Mouse (Mus musculus) embryonic facial prominence, embryonic 11.5 days (tissue): ENCODE measurements around the gene Asb11. TPM values are rescaled to one million over a fixed set of nuclear protein-coding genes. Genes with fewer than 3 reads are reported as not detected.

Source experiments
- ATAC-seq: fragments of 200-750 bp; cut with Nextera tagmentation; replicated peaks from 2 replicates; pipeline ENCODE4 v1.8.0; 2017; ENCODE audit warnings: low read depth; ENCODE audit not compliant: insufficient number of reproducible peaks, low FRiP score, low TSS enrichment
- DNase-seq: peaks from one replicate; pipeline ENCODE4 v3.0.0-alpha.2; 2015; ENCODE audit warnings: low spot score
- H3K27ac ChIP-seq: fragments of 300-500 bp; sonication (generic); replicated peaks from 2 replicates; pipeline ENCODE4 v1.5.1; 2014; ENCODE audit warnings: mild to moderate bottlenecking, low read depth, low read length, control low read depth
- H3K27me3 ChIP-seq: fragments of 300-500 bp; sonication (generic); 2 replicates; pipeline ENCODE4 v1.6.1; 2014; ENCODE audit warnings: mild to moderate bottlenecking, low read length, moderate library complexity, mixed read lengths; ENCODE audit not compliant: control insufficient read depth, insufficient read depth
- H3K36me3 ChIP-seq: fragments of 300-500 bp; sonication (generic); replicated peaks from 2 replicates; pipeline ENCODE4 v1.6.1; 2014; ENCODE audit warnings: low read depth, mild to moderate bottlenecking, low read length, moderate library complexity, mixed read lengths; ENCODE audit not compliant: control insufficient read depth, insufficient read depth
- H3K4me1 ChIP-seq: fragments of 300-500 bp; sonication (generic); 2 replicates; pipeline ENCODE4 v1.6.1; 2014; ENCODE audit warnings: low read length, mixed read lengths; ENCODE audit not compliant: control insufficient read depth, insufficient read depth
- H3K4me2 ChIP-seq: fragments of 300-500 bp; sonication (generic); 2 replicates; pipeline ENCODE4 v1.6.1; 2014; ENCODE audit warnings: low read depth, mild to moderate bottlenecking, control low read depth, low read length, moderate library complexity
- H3K4me3 ChIP-seq: fragments of 300-500 bp; sonication (generic); 2 replicates; pipeline ENCODE4 v1.5.1; 2014; ENCODE audit warnings: low read depth, low read length, control low read depth
- H3K9ac ChIP-seq: fragments of 300-500 bp; sonication (generic); replicated peaks from 2 replicates; pipeline ENCODE4 v1.6.1; 2014; ENCODE audit warnings: mild to moderate bottlenecking, control low read depth, low read length
- H3K9me3 ChIP-seq: fragments of 300-500 bp; sonication (generic); replicated peaks from 2 replicates; pipeline ENCODE4 v1.6.1; 2016; ENCODE audit warnings: mild to moderate bottlenecking, low read length, inconsistent platforms, mixed read lengths; ENCODE audit not compliant: control insufficient read depth
- WGBS: fragments of 180-500 bp; shearing (Covaris S2); extraction: QIAGEN DNeasy Blood & Tissue Kit; methylation state at CpG from one replicate; pipeline ENCODE4 v1.1.7; 2014; 5-methylcytosine and 5-hydroxymethylcytosine counted together
- polyA plus RNA-seq: library from polyadenylated mRNA; unstranded; fragments of >200 nt; fragmentation: Nextera tagmentation; extraction: Ambion mirVana; gene quantifications from 2 replicates; pipeline ENCODE4 v1.2.1, GENCODE M21; 2014

Gene Asb11
- polyA plus RNA-seq, result not detected in 2 replicates

DNA sequence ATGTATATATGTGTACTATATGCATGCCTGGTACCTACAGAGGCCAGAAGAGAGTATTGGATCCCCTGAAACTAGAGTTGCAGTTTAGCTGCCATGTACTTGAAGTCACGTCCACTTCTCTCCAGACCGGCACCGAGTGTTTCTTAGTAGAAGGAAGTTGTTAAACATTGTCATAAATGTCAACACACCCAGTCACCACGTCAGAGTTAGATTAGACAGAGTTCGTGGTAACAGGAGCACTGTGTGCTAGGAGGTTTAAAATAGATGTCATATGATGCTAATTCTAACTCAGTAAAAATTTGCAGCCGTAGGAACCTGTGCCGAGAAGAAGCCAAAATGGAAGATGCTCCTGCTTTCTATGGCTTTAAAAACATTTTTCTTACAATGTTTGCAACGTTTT lies at the start of gene Asb11:
Asb11 (plus strand) TSS at position 286 of the 400 bp plus-strand sequence.
- no peak within 1 kb of the TSS for H3K4me3 ChIP-seq
- DNase-seq, result no peak
- ATAC-seq, result no peak
- WGBS, result 76% methylated on average over 8 of the region's 8 CpGs
- H3K9ac ChIP-seq, result no peak within 1 kb of the TSS
- no peaks in the 10 kb centered on the region for H3K27me3 ChIP-seq
- H3K4me1 ChIP-seq, result no peaks in the 10 kb centered on the region
- H3K36me3 ChIP-seq, result no peaks in the 10 kb centered on the region
- no peak within 1 kb of the TSS for H3K4me2 ChIP-seq
- H3K9me3 ChIP-seq, result no peaks in the 10 kb centered on the region
- no peak within 1 kb of the TSS for H3K27ac ChIP-seq

DNA sequence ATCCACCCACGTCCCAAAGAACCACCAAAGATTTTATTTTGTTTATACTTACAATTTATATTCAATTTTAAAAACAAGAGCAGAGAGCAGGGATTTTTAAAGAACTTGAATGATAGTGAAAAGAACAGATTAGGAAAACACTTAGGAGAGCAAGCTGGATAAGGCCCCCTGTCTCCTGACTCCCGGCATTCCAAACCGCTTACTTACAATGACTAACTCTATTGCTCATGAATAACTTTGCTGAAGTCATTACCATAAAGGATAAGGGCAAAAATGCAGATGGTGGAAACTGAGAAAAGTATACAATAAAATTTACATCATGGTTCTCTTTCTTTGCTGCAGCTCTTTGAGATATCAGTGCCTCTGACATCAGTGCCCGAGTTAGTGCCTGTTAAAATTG lies 42.7 kb upstream of the Asb11 start:
- Histone ChIP-seq H3K27ac (no peak overlapping the region), H3K36me3 (no peaks in the 10 kb centered on the region), H3K9me3 (no peaks in the 10 kb centered on the region), H3K9ac (no peak overlapping the region), H3K27me3 (no peaks in the 10 kb centered on the region), H3K4me2 (no peak overlapping the region), H3K4me1 (no peaks in the 10 kb centered on the region), H3K4me3 (no peak overlapping the region)
- no peak for ATAC-seq
- no peak for DNase-seq
- WGBS, result 87% methylated on average over 4 of the region's 4 CpGs

DNA sequence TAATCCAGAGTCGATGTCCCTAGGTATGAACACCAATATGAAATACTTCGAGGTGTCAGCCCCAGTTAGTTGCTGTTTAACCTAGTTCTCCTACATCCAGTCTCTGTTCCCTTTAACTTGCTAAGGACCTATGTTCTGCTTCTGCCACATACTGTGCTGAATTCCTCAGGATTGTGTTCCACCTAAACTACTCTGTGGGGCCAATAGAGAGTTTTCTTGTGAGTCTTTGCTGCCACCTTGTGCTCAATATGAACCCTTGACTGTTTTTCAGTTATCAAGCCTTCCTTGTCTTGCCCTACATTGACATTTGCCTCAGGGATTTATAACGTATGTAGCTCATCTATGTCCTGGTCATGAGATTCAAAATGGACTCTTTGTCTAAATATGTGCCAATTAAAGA lies 38.3 kb upstream of the Asb11 start:
- Histone ChIP-seq H3K27ac (no peak overlapping the region), H3K4me2 (no peak overlapping the region), H3K4me3 (no peak overlapping the region), H3K9me3 (no peaks in the 10 kb centered on the region), H3K27me3 (no peaks in the 10 kb centered on the region), H3K4me1 (no peaks in the 10 kb centered on the region), H3K9ac (no peak overlapping the region), H3K36me3 (no peaks in the 10 kb centered on the region)
- 60% methylated on average over 3 of the region's 3 CpGs for WGBS
- peak; percentile 56 for DNase-seq
- no peak for ATAC-seq

DNA sequence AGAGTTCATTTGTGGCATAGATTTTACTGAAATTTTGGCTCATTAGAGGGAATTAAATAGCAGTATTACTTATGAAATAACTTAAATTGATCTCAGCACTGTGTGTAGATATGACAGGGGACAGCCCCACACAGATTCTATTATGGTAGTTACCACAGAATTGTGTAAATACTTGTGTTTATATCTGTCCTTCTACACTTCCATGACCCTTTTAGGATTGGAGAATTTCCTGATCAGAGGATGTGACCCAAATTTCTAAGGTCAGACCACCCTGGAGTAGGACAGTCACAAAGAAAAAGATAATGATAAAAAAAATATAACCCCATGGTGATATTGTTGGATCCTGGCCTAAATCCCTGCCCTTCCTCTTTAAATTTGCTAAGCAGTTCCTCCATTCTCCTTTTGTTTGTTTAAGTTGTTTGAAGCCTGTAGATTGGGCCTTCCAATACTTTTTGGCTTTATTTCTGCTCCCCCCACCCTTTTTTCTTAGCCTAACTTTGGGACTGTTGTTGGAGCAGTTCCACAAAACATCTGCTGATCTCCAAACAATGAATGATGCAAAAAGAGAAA lies 31.6 kb upstream of the Asb11 start:
- no peak for DNase-seq
- no peaks in the 10 kb centered on the region for H3K4me1 ChIP-seq
- H3K27ac ChIP-seq, result no peak overlapping the region
- no peak for ATAC-seq
- no peak overlapping the region for H3K9ac ChIP-seq
- H3K36me3 ChIP-seq, result no peaks in the 10 kb centered on the region
- no peaks in the 10 kb centered on the region for H3K9me3 ChIP-seq
- H3K27me3 ChIP-seq, result no peaks in the 10 kb centered on the region
- H3K4me2 ChIP-seq, result no peak overlapping the region
- H3K4me3 ChIP-seq, result no peak overlapping the region

DNA sequence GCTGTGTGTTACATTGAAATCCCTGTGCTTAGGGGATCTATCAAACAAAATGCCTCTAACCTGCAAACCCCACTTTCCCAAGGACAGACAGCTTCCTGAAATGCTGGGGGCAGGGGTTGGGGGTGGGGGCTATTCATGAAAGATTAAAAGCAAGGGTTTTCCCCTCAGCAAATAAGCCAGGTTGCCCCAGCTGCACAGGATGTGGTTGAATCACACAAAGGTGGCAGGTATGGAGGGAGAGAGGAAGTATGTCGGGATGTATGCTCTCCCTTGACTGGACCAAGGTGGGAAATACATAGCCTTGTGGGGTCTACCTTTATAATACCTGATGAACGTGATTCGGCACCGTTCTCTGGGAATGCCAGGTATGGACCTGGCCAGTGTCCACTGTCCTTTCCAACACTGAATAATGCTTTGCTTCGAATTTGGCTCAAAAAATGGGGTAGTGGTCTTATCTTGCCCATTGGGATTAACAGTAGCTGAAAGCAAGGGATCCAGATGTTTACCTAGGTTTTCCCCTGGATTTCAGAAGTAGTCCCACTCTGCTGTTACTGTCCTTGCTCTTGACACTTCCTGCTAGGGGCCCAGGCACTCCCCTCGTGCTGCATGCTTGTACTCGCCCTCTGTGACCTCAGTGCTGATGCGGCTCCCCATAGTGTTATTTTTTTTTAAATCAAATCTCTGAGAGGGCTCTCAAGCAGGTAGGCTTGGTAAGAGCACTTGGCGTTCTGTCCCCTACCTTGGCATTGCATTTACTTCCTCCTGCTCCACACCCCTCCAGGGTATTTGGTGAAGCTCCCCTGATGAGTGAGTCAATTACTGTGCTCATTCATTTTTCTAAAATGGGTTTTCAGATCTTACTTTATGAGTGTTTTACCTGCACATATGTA lies 30.4 kb upstream of the Asb11 start:
- no peak for DNase-seq
- WGBS, result 71% methylated on average over 9 of the region's 9 CpGs
- Histone ChIP-seq H3K4me3 (no peak overlapping the region), H3K4me2 (no peak overlapping the region), H3K27me3 (no peaks in the 10 kb centered on the region), H3K27ac (no peak overlapping the region), H3K4me1 (no peaks in the 10 kb centered on the region), H3K9me3 (no peaks in the 10 kb centered on the region), H3K36me3 (no peaks in the 10 kb centered on the region), H3K9ac (no peak overlapping the region)
- ATAC-seq, result no peak

DNA sequence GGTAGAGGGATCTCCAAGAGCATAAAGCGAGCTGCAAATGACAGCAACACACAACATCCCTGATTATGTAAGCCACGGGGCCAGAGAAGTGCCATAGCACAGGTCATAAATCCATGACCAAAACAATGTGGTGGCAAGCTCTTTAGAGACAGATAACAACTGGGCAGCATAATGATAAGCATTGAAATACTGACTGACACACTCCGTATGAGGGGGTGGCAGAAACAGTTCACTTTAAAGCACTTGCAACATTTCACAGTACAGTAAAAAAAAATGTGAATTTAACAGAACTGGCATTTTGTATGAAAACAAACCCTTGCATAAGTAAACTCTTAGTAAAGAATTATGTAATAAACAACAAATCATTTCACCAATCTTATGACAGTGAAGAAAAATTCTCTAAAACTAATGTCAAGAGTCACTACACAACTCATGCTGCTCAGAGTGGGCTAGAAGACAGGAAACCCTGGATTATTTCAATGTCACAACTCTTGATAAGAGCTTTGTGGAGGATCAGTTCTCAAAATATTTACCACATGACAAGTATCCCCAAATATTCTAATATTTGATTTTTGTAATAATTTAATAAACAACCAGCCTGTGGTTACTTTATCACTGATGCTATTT lies 28.4 kb upstream of the Asb11 start:
- no peak overlapping the region for H3K27ac ChIP-seq
- ATAC-seq (no peak), DNase-seq (no peak)
- H3K4me2 ChIP-seq, result no peak overlapping the region
- no peaks in the 10 kb centered on the region for H3K27me3 ChIP-seq
- H3K36me3 ChIP-seq, result no peaks in the 10 kb centered on the region
- WGBS, result 80% methylated on average over 3 of the region's 3 CpGs
- no peaks in the 10 kb centered on the region for H3K4me1 ChIP-seq
- no peak overlapping the region for H3K4me3 ChIP-seq
- no peak overlapping the region for H3K9ac ChIP-seq
- no peaks in the 10 kb centered on the region for H3K9me3 ChIP-seq

DNA sequence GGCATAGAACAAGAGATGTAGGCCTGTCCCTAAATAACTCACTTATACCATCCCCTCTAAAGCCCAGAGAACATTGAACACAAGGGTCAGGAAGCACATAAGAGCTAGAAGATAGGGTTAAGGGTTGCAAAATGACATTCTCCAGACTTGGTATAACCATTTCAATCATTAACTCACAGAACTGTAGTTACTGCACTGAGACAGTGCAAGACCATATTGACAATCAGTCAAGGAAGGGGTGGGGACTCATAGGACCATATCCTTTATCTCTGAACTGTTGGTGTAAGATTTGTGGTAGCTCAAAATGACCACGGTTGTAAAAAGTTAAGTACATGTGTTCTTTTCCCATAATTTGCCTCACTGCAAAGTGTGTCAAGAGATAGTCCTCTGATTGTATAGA lies 26.2 kb upstream of the Asb11 start:
- H3K27ac ChIP-seq, result no peak overlapping the region
- H3K4me2 ChIP-seq, result no peak overlapping the region
- no peak overlapping the region for H3K4me3 ChIP-seq
- H3K4me1 ChIP-seq, result no peaks in the 10 kb centered on the region
- H3K27me3 ChIP-seq, result no peaks in the 10 kb centered on the region
- DNase-seq (no peak), ATAC-seq (no peak)
- no peaks in the 10 kb centered on the region for H3K9me3 ChIP-seq
- H3K9ac ChIP-seq, result no peak overlapping the region
- 96% methylated on average over 1 of the region's 1 CpGs for WGBS
- H3K36me3 ChIP-seq, result no peaks in the 10 kb centered on the region

DNA sequence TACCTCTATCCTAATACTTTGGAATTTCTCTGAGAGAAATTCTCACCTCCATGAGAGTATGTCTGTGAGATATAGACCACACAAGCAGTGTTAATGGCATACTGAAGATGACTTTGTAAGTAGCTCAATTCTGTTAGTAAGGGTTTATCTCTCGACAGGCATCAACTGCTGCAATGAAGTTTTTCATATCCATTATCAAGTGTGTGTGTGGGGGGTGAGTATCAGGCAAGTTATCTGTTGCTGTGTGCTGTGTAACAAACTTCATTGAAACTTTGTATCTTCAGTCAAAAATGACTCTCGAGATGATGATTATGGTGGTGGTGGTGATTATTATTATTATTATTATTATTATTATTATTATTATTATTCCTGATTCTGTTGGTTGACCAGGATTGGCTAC lies 20.0 kb upstream of the Asb11 start:
- no peaks in the 10 kb centered on the region for H3K9me3 ChIP-seq
- WGBS, result 72% methylated on average over 2 of the region's 2 CpGs
- no peaks in the 10 kb centered on the region for H3K36me3 ChIP-seq
- H3K27me3 ChIP-seq, result 0 out of 2 replicates have a peak, but pooled peaks cover 2% of the 10 kb centered on the region
- DNase-seq, result no peak
- no peaks in the 10 kb centered on the region for H3K4me1 ChIP-seq
- H3K27ac ChIP-seq, result no peak overlapping the region
- H3K9ac ChIP-seq, result no peak overlapping the region
- no peak for ATAC-seq
- H3K4me3 ChIP-seq, result no peak overlapping the region
- no peak overlapping the region for H3K4me2 ChIP-seq
